In genomic region chrX:9254901-9255300, GRCm38 (mm10) we compare ENCODE assay signal across 18 mouse cellular contexts. TPM values are rescaled to one million over a fixed set of nuclear protein-coding genes. Genes with fewer than 3 reads are reported as not detected.
"Had no signal": no experiment of that assay in that cellular context is flagged by ENCODE, and none has a peak within 500 bp of the region (broad histone marks: within the 10 kb centered on the region; RNA-seq: fewer than 3 reads in every experiment).

No protein-coding gene starts in this region.

- H3K4me3 ChIP-seq: kidney, embryonic 15.5 days; left cerebral cortex, adult 2 months; limb, embryonic 10.5 days; megakaryocyte, embryonic 14.5 days; midbrain, embryonic 15.5 days; neural tube, embryonic 12.5 days had no signal

- H3K36me3 ChIP-seq: kidney, embryonic 15.5 days; limb, embryonic 10.5 days; midbrain, embryonic 15.5 days; neural tube, embryonic 12.5 days had no signal

- H3K27me3 ChIP-seq: kidney, embryonic 15.5 days; midbrain, embryonic 15.5 days; neural tube, embryonic 12.5 days had no signal

- H3K27ac ChIP-seq: kidney, embryonic 15.5 days; left cerebral cortex, adult 2 months; limb, embryonic 10.5 days; midbrain, embryonic 15.5 days; neural tube, embryonic 12.5 days; stomach, postnatal 0 days had no signal

- H3K4me1 ChIP-seq: kidney, embryonic 15.5 days; limb, embryonic 10.5 days; midbrain, embryonic 15.5 days; neural tube, embryonic 12.5 days had no signal

- DNase-seq: kidney, adult 2 months; kidney, postnatal 14 days; lung, adult 2 months; lung, postnatal 36 days; thymus, adult 18-20 months; thymus, postnatal 14 days had no signal

- H3K9ac ChIP-seq: kidney, embryonic 15.5 days; midbrain, embryonic 15.5 days; neural tube, embryonic 12.5 days had no signal

- ATAC-seq: intestine, embryonic 16.5 days; lung, postnatal 0 days; midbrain, embryonic 15.5 days had no signal

- H3K4me2 ChIP-seq: kidney, embryonic 15.5 days; midbrain, embryonic 11.5 days; midbrain, embryonic 15.5 days; neural tube, embryonic 12.5 days had no signal

- H3K9me3 ChIP-seq: kidney, embryonic 15.5 days; limb, embryonic 10.5 days; megakaryocyte, embryonic 14.5 days; midbrain, embryonic 15.5 days; neural tube, embryonic 12.5 days had no signal

RNA-seq across cellular contexts. Expression of gene Gm14862, which starts 1.8 kb away (rescaled TPM):
- polyA plus RNA-seq: intestine, embryonic 16.5 days; kidney, adult 2 months; large intestine, adult 2 months; limb, embryonic 10.5 days; limb, embryonic 14.5 days; lung, adult 2 months; lung, postnatal 0 days; midbrain, embryonic 11.5 days; midbrain, embryonic 15.5 days; stomach, postnatal 0 days had no signal

RNA-seq across cellular contexts. Expression of gene H2al1m, which starts 28.7 kb away (rescaled TPM):
- polyA plus RNA-seq: intestine, embryonic 16.5 days; kidney, adult 2 months; kidney, embryonic 15.5 days; limb, embryonic 10.5 days; limb, embryonic 14.5 days; lung, adult 2 months; lung, postnatal 0 days; stomach, postnatal 0 days had no signal
